Mouse (Mus musculus) kidney, embryonic 15.5 days (tissue): ENCODE measurements around the gene Ankrd65. TPM values are rescaled to one million over a fixed set of nuclear protein-coding genes. Genes with fewer than 3 reads are reported as not detected.

Experiments used
- ATAC-seq: fragments of 200-750 bp; cut with Nextera tagmentation; replicated peaks from 2 replicates; pipeline ENCODE4 v1.8.0; 2017; ENCODE audit warnings: moderate TSS enrichment; ENCODE audit not compliant: low FRiP score
- H3K27ac ChIP-seq: fragments of 300-500 bp; sonication (generic); 2 replicates; pipeline ENCODE4 v1.5.1; 2015; ENCODE audit warnings: mild to moderate bottlenecking, inconsistent platforms
- H3K27me3 ChIP-seq: fragments of 300-500 bp; sonication (generic); 2 replicates; pipeline ENCODE4 v1.6.1; 2015; ENCODE audit warnings: inconsistent platforms
- H3K36me3 ChIP-seq: fragments of 300-500 bp; sonication (generic); 2 replicates; pipeline ENCODE4 v1.6.1; 2015; ENCODE audit warnings: inconsistent platforms
- H3K4me1 ChIP-seq: fragments of 300-500 bp; sonication (generic); 2 replicates; pipeline ENCODE4 v1.6.1; 2015; ENCODE audit warnings: inconsistent platforms
- H3K4me2 ChIP-seq: fragments of 300-500 bp; sonication (generic); 2 replicates; pipeline ENCODE4 v1.6.1; 2015; ENCODE audit warnings: moderate library complexity, mild to moderate bottlenecking, inconsistent platforms
- H3K4me3 ChIP-seq: fragments of 300-500 bp; sonication (generic); replicated peaks from 2 replicates; pipeline ENCODE4 v1.5.1; 2015; ENCODE audit warnings: mild to moderate bottlenecking, inconsistent platforms
- H3K9ac ChIP-seq: fragments of 300-500 bp; sonication (generic); 2 replicates; pipeline ENCODE4 v1.6.1; 2015; ENCODE audit warnings: mild to moderate bottlenecking, inconsistent platforms
- H3K9me3 ChIP-seq: fragments of 300-500 bp; sonication (generic); replicated peaks from 2 replicates; pipeline ENCODE4 v1.6.1; 2016; ENCODE audit warnings: inconsistent platforms
- WGBS: fragments of 180-500 bp; shearing (Covaris S2); methylation state at CpG from one replicate; pipeline ENCODE4 v1.1.7; 2015; ENCODE audit warnings: mixed read lengths; 5-methylcytosine and 5-hydroxymethylcytosine counted together
- polyA plus RNA-seq: library from polyadenylated mRNA; unstranded; fragments of >200 nt; fragmentation: Nextera tagmentation; extraction: Ambion mirVana; gene quantifications from 2 replicates; pipeline ENCODE4 v1.2.1, GENCODE M21; 2015

The Ankrd65 gene
- polyA plus RNA-seq, 1 experiment from 2014 or later = 0.34 TPM

- WGBS = under 1% methylated on average over 49 of the region's 49 CpGs
Observed at GRCm38 (mm10) chr4:155831205-155831766, 41.0 kb downstream of the Ankrd65 start, which contains the start of gene Aurkaip1. Gene Aurkaip1 (plus strand): TSS chr4:155831272.

GRCm38 (mm10) chr4:155831831-155832230, 41.6 kb downstream of the Ankrd65 start:
- Histone ChIP-seq H3K36me3 (peaks cover 24% of the 10 kb centered on the region), H3K4me3 (peak overlapping the region; percentile 72), H3K9ac (peak overlapping the region; percentile 81), H3K4me1 (peaks cover 27% of the 10 kb centered on the region), H3K27me3 (no peaks in the 10 kb centered on the region), H3K27ac (peak overlapping the region; percentile 96), H3K9me3 (no peaks in the 10 kb centered on the region), H3K4me2 (peak overlapping the region; percentile 67)
- ATAC-seq = peak; percentile 9; the same call in 1 of the 2 replicates
- WGBS = under 1% methylated on average over 25 of the region's 25 CpGs

More at GRCm38 (mm10) chr4:155831205-155831766, 41.0 kb downstream of the Ankrd65 start, which contains the start of gene Aurkaip1:
- Histone ChIP-seq H3K27me3 (no peaks in the 10 kb centered on the region), H3K9me3 (no peaks in the 10 kb centered on the region), H3K36me3 (peaks cover 29% of the 10 kb centered on the region), H3K4me3 (peak within 1 kb of the TSS; percentile 72), H3K4me2 (peak within 1 kb of the TSS; percentile 67), H3K9ac (peak within 1 kb of the TSS; percentile 81), H3K4me1 (peaks cover 27% of the 10 kb centered on the region), H3K27ac (peak within 1 kb of the TSS; percentile 96)
- ATAC-seq = peak; percentile 96

GRCm38 (mm10) chr4:155832321-155832720, 42.1 kb downstream of the Ankrd65 start:
- no peak for ATAC-seq
- Histone ChIP-seq H3K27ac (peak overlapping the region; percentile 96; the same call in 1 of the 2 replicates), H3K4me1 (peaks cover 27% of the 10 kb centered on the region), H3K27me3 (no peaks in the 10 kb centered on the region), H3K9me3 (no peaks in the 10 kb centered on the region), H3K4me2 (peak overlapping the region; percentile 67), H3K36me3 (peaks cover 19% of the 10 kb centered on the region), H3K9ac (peak overlapping the region; percentile 81), H3K4me3 (peak overlapping the region; percentile 72)
- whole genome bisulfite sequencing = 49% methylated on average over 10 of the region's 10 CpGs

- ATAC-seq = no peak
- no peaks in the 10 kb centered on the region for H3K9me3 ChIP-seq
- H3K4me2 ChIP-seq = no peak overlapping the region; the same call in 1 of the 2 replicates
- WGBS = 85% methylated on average over 4 of the region's 4 CpGs
- no peaks in the 10 kb centered on the region for H3K27me3 ChIP-seq
- no peak overlapping the region for H3K27ac ChIP-seq
- H3K9ac ChIP-seq = no peak overlapping the region
- H3K4me1 ChIP-seq = peaks cover 35% of the 10 kb centered on the region
- no peak overlapping the region; the same call in 1 of the 2 replicates for H3K4me3 ChIP-seq
- H3K36me3 ChIP-seq = peaks cover 12% of the 10 kb centered on the region
Observed at GRCm38 (mm10) chr4:155833234-155833633, 43.0 kb downstream of the Ankrd65 start.

GRCm38 (mm10) chr4:155833836-155834235, 43.6 kb downstream of the Ankrd65 start:
- ATAC-seq = 0 out of 2 replicates have a peak, but pooled peaks have one; percentile 12
- peak overlapping the region; percentile 6 for H3K27ac ChIP-seq
- H3K9me3 ChIP-seq = no peaks in the 10 kb centered on the region
- 0 out of 2 replicates have a peak overlapping the region, but pooled peaks have one; percentile 0 for H3K4me3 ChIP-seq
- no peaks in the 10 kb centered on the region for H3K27me3 ChIP-seq
- peaks cover 12% of the 10 kb centered on the region for H3K36me3 ChIP-seq
- H3K4me1 ChIP-seq = peaks cover 42% of the 10 kb centered on the region
- WGBS = 22% methylated on average over 2 of the region's 2 CpGs
- peak overlapping the region; percentile 4; the same call in 1 of the 2 replicates for H3K4me2 ChIP-seq
- no peak overlapping the region for H3K9ac ChIP-seq

- H3K36me3 ChIP-seq = peaks cover 14% of the 10 kb centered on the region
- H3K4me3 ChIP-seq = no peak overlapping the region
- H3K9ac ChIP-seq = no peak overlapping the region
- peak overlapping the region; percentile 91 for H3K27ac ChIP-seq
- H3K4me1 ChIP-seq = peaks cover 64% of the 10 kb centered on the region
- ATAC-seq = no peak
- H3K27me3 ChIP-seq = no peaks in the 10 kb centered on the region
- no peak overlapping the region for H3K4me2 ChIP-seq
- H3K9me3 ChIP-seq = no peaks in the 10 kb centered on the region
- 75% methylated on average over 11 of the region's 11 CpGs for WGBS
Observed at GRCm38 (mm10) chr4:155837404-155838010, 47.3 kb downstream of the Ankrd65 start.

GRCm38 (mm10) chr4:155838187-155839153, 48.2 kb downstream of the Ankrd65 start:
- Histone ChIP-seq H3K4me2 (peak overlapping the region; percentile 77), H3K9ac (no peak overlapping the region; the same call in 1 of the 2 replicates)
- WGBS = 52% methylated on average over 8 of the region's 8 CpGs

GRCm38 (mm10) chr4:155839483-155839910, 49.3 kb downstream of the Ankrd65 start, which contains the start of gene Mxra8:
Gene Mxra8 (plus strand): TSS chr4:155839680.
- H3K36me3 ChIP-seq = peaks cover 16% of the 10 kb centered on the region
- H3K27ac ChIP-seq = peak within 1 kb of the TSS; percentile 91
- H3K9me3 ChIP-seq = no peaks in the 10 kb centered on the region
- peak within 1 kb of the TSS; percentile 50 for H3K4me3 ChIP-seq
- H3K9ac ChIP-seq = peak within 1 kb of the TSS; percentile 51
- ATAC-seq = peak; percentile 95
- H3K27me3 ChIP-seq = no peaks in the 10 kb centered on the region
- peak within 1 kb of the TSS; percentile 77 for H3K4me2 ChIP-seq
- peaks cover 45% of the 10 kb centered on the region for H3K4me1 ChIP-seq
- under 1% methylated on average over 16 of the region's 16 CpGs for WGBS

More at GRCm38 (mm10) chr4:155838187-155839153, 48.2 kb downstream of the Ankrd65 start:
- ATAC-seq = no peak
- Histone ChIP-seq H3K4me1 (peaks cover 55% of the 10 kb centered on the region), H3K36me3 (peaks cover 14% of the 10 kb centered on the region), H3K4me3 (no peak overlapping the region), H3K27ac (peak overlapping the region; percentile 91), H3K27me3 (no peaks in the 10 kb centered on the region), H3K9me3 (no peaks in the 10 kb centered on the region)

GRCm38 (mm10) chr4:155840076-155841002, 50.1 kb downstream of the Ankrd65 start:
- Histone ChIP-seq H3K4me1 (peaks cover 45% of the 10 kb centered on the region), H3K9ac (peak overlapping the region; percentile 51), H3K27ac (peak overlapping the region; percentile 91), H3K36me3 (peaks cover 16% of the 10 kb centered on the region), H3K4me2 (peak overlapping the region; percentile 77), H3K9me3 (no peaks in the 10 kb centered on the region), H3K27me3 (no peaks in the 10 kb centered on the region), H3K4me3 (peak overlapping the region; percentile 50)
- ATAC-seq = peak; percentile 5
- WGBS = 10% methylated on average over 8 of the region's 8 CpGs

GRCm38 (mm10) chr4:155841003-155841454, 50.8 kb downstream of the Ankrd65 start:
- Histone ChIP-seq H3K4me1 (peaks cover 45% of the 10 kb centered on the region), H3K9ac (peak overlapping the region; percentile 51), H3K9me3 (no peaks in the 10 kb centered on the region), H3K36me3 (peaks cover 16% of the 10 kb centered on the region), H3K4me3 (peak overlapping the region; percentile 50), H3K4me2 (peak overlapping the region; percentile 77), H3K27me3 (no peaks in the 10 kb centered on the region), H3K27ac (peak overlapping the region; percentile 33; the same call in 1 of the 2 replicates)
- ATAC-seq = peak; percentile 26
- under 1% methylated on average over 32 of the region's 32 CpGs for whole genome bisulfite sequencing
